Mouse (Mus musculus) midbrain, embryonic 15.5 days (tissue): ENCODE measurements around the gene Gm7879. TPM values are rescaled to one million over a fixed set of nuclear protein-coding genes. Genes with fewer than 3 reads are reported as not detected.

Source experiments
- ATAC-seq: fragments of 200-750 bp; cut with Nextera tagmentation; replicated peaks from 2 replicates; pipeline ENCODE4 v1.8.0; 2017; ENCODE audit warnings: moderate TSS enrichment
- H3K27ac ChIP-seq: fragments of 300-500 bp; sonication (generic); 2 replicates; pipeline ENCODE4 v1.5.1; 2015; ENCODE audit warnings: mild to moderate bottlenecking, inconsistent platforms
- H3K27me3 ChIP-seq: fragments of 300-500 bp; sonication (generic); replicated peaks from 2 replicates; pipeline ENCODE4 v1.6.1; 2015; ENCODE audit warnings: inconsistent platforms
- H3K36me3 ChIP-seq: fragments of 300-500 bp; sonication (generic); replicated peaks from 2 replicates; pipeline ENCODE4 v1.6.1; 2015; ENCODE audit warnings: inconsistent platforms
- H3K4me1 ChIP-seq: fragments of 300-500 bp; sonication (generic); 2 replicates; pipeline ENCODE4 v1.6.1; 2015; ENCODE audit warnings: inconsistent platforms
- H3K4me2 ChIP-seq: fragments of 300-500 bp; sonication (generic); 2 replicates; pipeline ENCODE4 v1.6.1; 2015; ENCODE audit warnings: inconsistent platforms, mild to moderate bottlenecking, moderate library complexity
- H3K4me3 ChIP-seq: fragments of 300-500 bp; sonication (generic); 2 replicates; pipeline ENCODE4 v1.5.1; 2015; ENCODE audit warnings: mild to moderate bottlenecking, inconsistent platforms
- H3K9ac ChIP-seq: fragments of 300-500 bp; sonication (generic); 2 replicates; pipeline ENCODE4 v1.6.1; 2015; ENCODE audit warnings: mild to moderate bottlenecking, inconsistent platforms
- H3K9me3 ChIP-seq: fragments of 300-500 bp; sonication (generic); 2 replicates; pipeline ENCODE4 v1.6.1; 2016; ENCODE audit warnings: inconsistent platforms
- WGBS: fragments of 180-500 bp; shearing (Covaris S2); methylation state at CpG from one replicate; pipeline ENCODE4 v1.1.7; 2015; ENCODE audit warnings: mixed read lengths; 5-methylcytosine and 5-hydroxymethylcytosine counted together
- polyA plus RNA-seq: library from polyadenylated mRNA; unstranded; fragments of >200 nt; fragmentation: Nextera tagmentation; extraction: Ambion mirVana; gene quantifications from 2 replicates; pipeline ENCODE4 v1.2.1, GENCODE M21; 2015

The Gm7879 gene
- polyA plus RNA-seq, 1 experiment from 2014 or later: 0.83 TPM

DNA sequence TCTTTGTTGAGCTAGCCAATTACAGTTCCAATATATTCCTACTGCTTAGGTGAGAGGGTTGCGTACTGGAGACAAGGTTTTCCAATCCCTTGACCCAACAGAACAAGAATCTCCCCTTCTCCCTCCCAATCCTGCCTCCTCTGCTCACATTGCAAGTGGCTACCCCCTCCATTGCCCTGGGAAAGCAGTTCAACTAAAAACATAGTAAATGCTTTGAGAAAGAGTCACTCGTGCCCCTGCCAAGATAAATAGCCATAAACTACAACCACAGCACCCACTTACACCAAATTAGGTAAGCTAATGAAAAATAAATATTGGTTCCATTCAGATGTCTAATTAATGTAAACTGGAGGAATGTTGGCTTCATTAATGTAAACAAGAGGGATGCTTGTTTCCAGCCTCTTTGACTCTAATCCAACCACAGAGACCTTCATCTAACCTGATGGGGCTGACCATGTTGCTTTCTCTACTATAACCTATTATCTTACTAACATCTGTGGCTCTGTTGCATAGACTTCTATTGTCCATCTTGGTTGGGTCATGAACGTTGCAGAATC, 47.0 kb downstream of the Gm7879 start:
- Histone ChIP-seq H3K27me3 (no peaks in the 10 kb centered on the region), H3K4me2 (no peak overlapping the region), H3K36me3 (no peaks in the 10 kb centered on the region), H3K9me3 (no peaks in the 10 kb centered on the region), H3K9ac (no peak overlapping the region), H3K4me3 (no peak overlapping the region), H3K27ac (no peak overlapping the region), H3K4me1 (no peaks in the 10 kb centered on the region)
- no peak for ATAC-seq
- WGBS: 84% methylated on average over 3 of the region's 3 CpGs

- no peak overlapping the region for H3K4me2 ChIP-seq
- WGBS: 93% methylated on average over 3 of the region's 3 CpGs
- H3K9ac ChIP-seq: no peak overlapping the region
- H3K4me1 ChIP-seq: no peaks in the 10 kb centered on the region
- no peak for ATAC-seq
- H3K27me3 ChIP-seq: no peaks in the 10 kb centered on the region
- H3K36me3 ChIP-seq: no peaks in the 10 kb centered on the region
- no peak overlapping the region for H3K4me3 ChIP-seq
- H3K9me3 ChIP-seq: no peaks in the 10 kb centered on the region
- H3K27ac ChIP-seq: no peak overlapping the region
Observed at GRCm38 (mm10) chr5:43961056-43961455, 48.1 kb downstream of the Gm7879 start.

Other genes with a start within 250 kb of the Gm7879 start
- 0.06 TPM in 1 of 2 replicates, not detected in the other for gene Bst1, start 94.3 kb upstream of the Gm7879 start, polyA plus RNA-seq
- gene Fbxl5, start 91.5 kb upstream of the Gm7879 start, polyA plus RNA-seq: 77.2 and 77.4 TPM in 2 replicates
- gene Cd38, start 44.6 kb upstream of the Gm7879 start, polyA plus RNA-seq: 2.2 and 3.2 TPM in 2 replicates
- 14.4 and 16.6 TPM in 2 replicates for gene Fgfbp1, start 68.6 kb downstream of the Gm7879 start, polyA plus RNA-seq
- gene Prom1, start 188.9 kb downstream of the Gm7879 start, polyA plus RNA-seq: 30.2 and 32.6 TPM in 2 replicates